Mouse (Mus musculus) thymus, adult 2 months (tissue): ENCODE measurements around the gene Cyp2t4.

Experiments
- CTCF ChIP-seq: fragments of 200-500 bp; IDR thresholded peaks from 2 replicates; pipeline ENCODE4 v1.5.1; 2012; ENCODE audit warnings: mild to moderate bottlenecking, control low read depth, low read length, moderate library complexity, borderline replicate concordance; ENCODE audit not compliant: control insufficient read depth, poor library complexity, insufficient read depth; ENCODE audit errors: extremely low read depth
- POLR2A ChIP-seq: fragments of 200-500 bp; IDR thresholded peaks from 2 replicates; pipeline ENCODE4 v1.6.1; 2012; ENCODE audit warnings: mild to moderate bottlenecking, low read length, control low read depth, moderate library complexity; ENCODE audit not compliant: control insufficient read depth, poor library complexity, insufficient read depth; ENCODE audit errors: extremely low read depth

DNA sequence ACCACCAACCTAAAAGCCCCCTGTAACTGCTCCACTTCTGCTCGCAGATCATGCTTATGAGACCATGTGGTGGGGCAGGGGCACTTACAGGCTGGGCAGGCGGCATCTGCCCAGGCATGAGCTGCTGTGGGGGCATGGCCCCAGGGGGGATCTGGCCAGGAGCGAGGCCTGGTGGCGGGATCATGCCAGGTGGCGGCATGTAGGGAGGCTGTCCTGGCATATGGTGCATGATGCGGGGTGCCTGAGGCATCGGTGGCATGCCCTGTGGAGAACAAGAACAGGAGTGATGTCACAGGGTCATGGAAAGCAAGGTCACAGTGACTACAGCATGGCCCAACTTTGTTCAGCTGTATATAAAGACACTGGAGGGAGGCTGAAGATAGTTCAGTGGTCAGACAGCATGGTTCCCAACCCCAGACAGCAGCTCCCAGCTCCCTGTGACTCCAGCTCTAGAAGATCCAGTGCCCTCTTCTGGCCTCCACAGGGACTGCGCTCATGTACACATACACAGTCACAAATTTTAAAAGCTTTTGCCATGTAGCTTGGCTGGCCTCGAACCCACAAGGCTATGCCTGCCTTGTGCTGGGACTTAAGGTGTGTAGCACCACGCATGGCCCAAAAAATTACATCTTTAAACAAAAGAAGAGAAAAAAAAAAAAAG is 35.9 kb downstream of the Cyp2t4 start:
- TF ChIP-seq POLR2A (no peak), CTCF (no peak)
